Mouse (Mus musculus) activated CD4-positive, CD25-positive, alpha-beta regulatory T cell, adult 9 weeks (primary cell): Measurements from ENCODE around the gene Cdc6. TPM values are rescaled to one million over a fixed set of nuclear protein-coding genes. Genes with fewer than 3 reads are reported as not detected.

ENCODE experiments used
- polyA plus RNA-seq: library from polyadenylated mRNA; unstranded; fragments of 100-300 nt; shearing (Covaris generic); gene quantifications from one replicate; pipeline ENCODE4 v1.2.1, GENCODE M21; 2017

The Cdc6 gene
- polyA plus RNA-seq: 6.7 TPM

DNA sequence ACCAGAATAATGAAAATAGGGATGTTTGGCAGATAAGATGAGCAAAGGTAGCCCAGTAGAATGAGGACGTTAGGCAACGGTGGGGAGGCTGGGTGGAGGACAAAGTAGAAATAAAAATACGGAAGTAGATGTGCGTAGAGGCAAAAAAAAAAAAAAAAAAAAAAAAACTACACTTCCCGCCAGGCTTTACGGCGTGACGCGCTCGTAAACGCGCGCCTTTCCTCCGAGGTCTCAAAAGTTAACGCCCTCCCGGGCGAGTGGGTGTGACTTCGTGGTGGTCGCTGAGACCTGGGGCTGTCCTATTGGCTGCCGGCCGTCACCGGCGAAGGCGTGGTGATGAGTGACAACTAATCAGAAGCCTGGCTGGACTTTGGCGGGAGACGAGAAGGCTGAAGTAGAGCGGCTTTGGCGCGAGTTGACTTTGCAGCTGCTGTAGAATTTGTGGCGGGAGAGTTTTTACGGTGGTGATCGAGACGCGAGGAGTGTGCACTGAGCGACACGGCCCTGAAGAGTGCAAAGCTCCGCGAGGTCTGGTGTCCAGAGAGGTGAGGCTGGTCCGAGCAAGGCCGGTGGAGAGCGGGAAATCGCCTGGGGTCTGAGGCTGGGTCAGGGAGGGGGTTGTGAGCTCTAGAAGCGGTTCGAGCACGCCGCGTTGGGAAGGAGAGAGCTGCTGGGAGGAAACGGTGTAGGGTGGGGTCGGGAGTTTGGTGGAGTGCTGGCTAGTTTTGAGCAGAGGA lies at the start of gene Cdc6:
Cdc6 (plus strand) TSS at position 365 of the 737 bp plus-strand sequence.

DNA sequence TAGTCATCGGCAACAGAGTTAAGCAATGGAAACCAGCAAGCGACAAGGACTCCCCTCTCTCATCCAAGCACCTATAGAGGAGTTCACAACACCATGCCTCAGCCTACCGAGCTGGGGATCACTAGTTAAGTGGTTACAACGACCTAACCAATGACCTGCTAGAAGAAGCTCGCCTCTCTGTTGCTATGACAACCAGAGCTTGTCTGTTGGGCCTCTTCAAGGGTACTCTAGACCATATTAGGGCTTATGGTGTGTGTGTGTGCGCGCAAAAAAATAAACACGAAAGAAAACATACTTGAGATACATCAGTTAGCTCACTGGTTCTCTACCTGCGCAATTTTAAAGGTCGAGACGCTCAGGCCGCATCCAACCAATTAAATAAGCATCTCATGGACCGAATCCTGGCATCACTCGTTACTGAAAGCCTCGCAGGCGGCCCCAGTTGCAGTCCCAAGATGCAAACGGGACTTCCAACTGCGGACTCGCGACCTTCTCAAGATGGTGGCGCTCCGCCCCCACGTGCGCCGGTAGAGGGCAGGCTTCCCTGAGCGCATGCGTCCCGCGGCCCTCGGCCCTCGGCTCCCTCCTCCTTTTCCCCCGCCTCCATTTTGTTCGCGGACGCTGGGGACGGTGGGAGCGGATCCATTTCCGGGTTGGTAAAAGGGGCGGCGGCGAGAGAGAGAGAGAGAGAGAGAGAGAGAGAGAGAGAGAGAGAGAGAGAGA lies 44.4 kb upstream of the Cdc6 start, which contains the start of gene Wipf2:
Wipf2 (plus strand) TSS at position 611 of the 723 bp plus-strand sequence.

DNA sequence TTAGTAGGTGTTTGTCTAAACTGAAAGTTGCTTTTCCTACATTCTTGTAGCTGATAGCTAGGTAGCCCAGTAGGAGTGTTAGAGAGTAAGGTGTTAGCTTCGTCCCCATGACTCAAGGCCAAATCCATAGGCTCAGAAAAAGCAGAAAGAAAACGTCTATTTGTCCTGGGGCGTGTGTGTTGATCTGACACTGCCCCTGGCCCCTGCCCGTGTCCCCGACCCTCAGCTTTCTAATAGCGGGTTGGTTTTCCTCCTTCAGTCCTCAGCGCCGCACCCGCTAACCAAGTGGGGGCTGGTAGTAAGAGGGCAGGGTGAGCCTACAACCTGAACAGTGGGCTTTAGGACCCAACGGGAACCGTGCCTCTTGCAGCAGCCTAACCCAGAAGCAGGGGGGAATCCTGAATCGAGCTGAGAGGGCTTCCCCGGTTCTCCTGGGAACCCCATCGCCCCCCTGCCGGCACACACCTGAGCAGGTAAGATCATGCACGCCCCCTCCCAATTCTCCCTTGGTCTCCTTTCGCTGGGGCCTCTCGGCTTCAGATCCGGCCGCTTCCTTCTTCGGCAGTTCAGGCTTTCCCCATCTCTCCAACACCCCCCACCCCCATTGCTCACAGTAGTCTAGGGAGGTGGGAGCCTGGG lies 20.0 kb downstream of the Cdc6 start, which contains the start of gene Rara:
Rara (plus strand) TSS at position 381 of the 639 bp plus-strand sequence.

Other genes starting within 250 kb of the Cdc6 start
- gene Gsdma, start 243.4 kb upstream of the Cdc6 start, polyA plus RNA-seq: not detected
- 96.4 TPM for gene Psmd3, start 225.2 kb upstream of the Cdc6 start, polyA plus RNA-seq
- gene Csf3, start 206.5 kb upstream of the Cdc6 start, polyA plus RNA-seq: not detected
- gene Med24, start 178.4 kb upstream of the Cdc6 start, polyA plus RNA-seq: 71.9 TPM
- 4.4 TPM for gene Thra, start 167.2 kb upstream of the Cdc6 start, polyA plus RNA-seq
- 6.5 TPM for gene Nr1d1, start 132.5 kb upstream of the Cdc6 start, polyA plus RNA-seq
- 13.2 TPM for gene Msl1, start 112.3 kb upstream of the Cdc6 start, polyA plus RNA-seq
- 13.3 TPM for gene Casc3, start 102.9 kb upstream of the Cdc6 start, polyA plus RNA-seq
- gene Rapgefl1, start 71.0 kb upstream of the Cdc6 start, polyA plus RNA-seq: 0.34 TPM
- 4.0 TPM for gene Wipf2, start 44.2 kb upstream of the Cdc6 start, polyA plus RNA-seq
- gene Rara, start 20.0 kb downstream of the Cdc6 start, polyA plus RNA-seq: 48.0 TPM
- not detected for gene Gjd3, start 75.2 kb downstream of the Cdc6 start, polyA plus RNA-seq
- gene Top2a, start 116.4 kb downstream of the Cdc6 start, polyA plus RNA-seq: 33.4 TPM
- 20.6 TPM for gene Igfbp4, start 133.4 kb downstream of the Cdc6 start, polyA plus RNA-seq
- gene Tns4, start 181.5 kb downstream of the Cdc6 start, polyA plus RNA-seq: 0.13 TPM
- 390 TPM for gene Ccr7, start 247.3 kb downstream of the Cdc6 start, polyA plus RNA-seq